Mouse (Mus musculus) skeletal muscle tissue, adult 2 months (tissue): ENCODE results near the gene Kcnh5.
A peak's percentile ranks its signal among the peaks of the same experiment; 100 is the strongest.

ENCODE experiments used
- DNase-seq: peaks from one replicate; pipeline ENCODE4 v3.0.0-alpha.2; 2012; ENCODE audit warnings: low read depth, low spot score

Gene Kcnh5

GRCm38 (mm10) chr12:74952661-74953060 lies 224.5 kb downstream of the Kcnh5 start:
- DNase-seq = peak; percentile 2

- peak; percentile 31 for DNase-seq
Measured at GRCm38 (mm10) chr12:74951124-74952115, 225.7 kb downstream of the Kcnh5 start.

GRCm38 (mm10) chr12:74901331-74901730 lies 275.8 kb downstream of the Kcnh5 start:
- no peak for DNase-seq

- no peak for DNase-seq
Measured at GRCm38 (mm10) chr12:74900777-74901176, 276.4 kb downstream of the Kcnh5 start.

GRCm38 (mm10) chr12:74899055-74899454 lies 278.1 kb downstream of the Kcnh5 start:
- DNase-seq = no peak

GRCm38 (mm10) chr12:74898211-74898610 lies 278.9 kb downstream of the Kcnh5 start:
- no peak for DNase-seq

GRCm38 (mm10) chr12:74894870-74895423 lies 282.2 kb downstream of the Kcnh5 start:
- no peak for DNase-seq

GRCm38 (mm10) chr12:74889419-74889818 lies 287.7 kb downstream of the Kcnh5 start:
- no peak for DNase-seq

GRCm38 (mm10) chr12:74887064-74887463 lies 290.1 kb downstream of the Kcnh5 start:
- no peak for DNase-seq

- no peak for DNase-seq
Measured at GRCm38 (mm10) chr12:74881344-74881743, 295.8 kb downstream of the Kcnh5 start.

GRCm38 (mm10) chr12:74855666-74856065 lies 321.5 kb downstream of the Kcnh5 start:
- no peak for DNase-seq

- no peak for DNase-seq
Measured at GRCm38 (mm10) chr12:74854263-74854662, 322.9 kb downstream of the Kcnh5 start.

- no peak for DNase-seq
Measured at GRCm38 (mm10) chr12:74850323-74850722, 326.8 kb downstream of the Kcnh5 start.

- DNase-seq = no peak
Measured at GRCm38 (mm10) chr12:74849912-74850311, 327.2 kb downstream of the Kcnh5 start.

- DNase-seq = no peak
Measured at GRCm38 (mm10) chr12:74848611-74849347, 328.4 kb downstream of the Kcnh5 start.
